In genomic region chr7:135059071-135059470, GRCm38 (mm10) we compare ENCODE assay signal across 22 mouse cellular contexts.
DNase-seq lines count a peak whose midpoint lies in the region; ATAC-seq lines count a peak whose summit lies in the region.
"Had no signal": no experiment of that assay in that cellular context is flagged by ENCODE, and none has a peak within 500 bp of the region (broad histone marks: within the 10 kb centered on the region; RNA-seq: fewer than 3 reads in every experiment).

No protein-coding gene starts in this region.

- H3K27ac ChIP-seq in liver, embryonic 11.5 days (ENCODE audit: low read depth, low read length), result no peak overlapping the region
- H3K27ac ChIP-seq: embryonic facial prominence, embryonic 12.5 days; forebrain, embryonic 13.5 days; heart, embryonic 10.5 days; hindbrain, embryonic 10.5 days; hindbrain, postnatal 0 days had no signal

- intact Hi-C loops in left cerebral cortex, postnatal 4 days (cut with DNase I), result no loop called here

- peak; percentile 34 for DNase-seq in left cerebral cortex, adult 11 months (ENCODE audit: low spot score)
- no peak for DNase-seq in left cerebral cortex, postnatal 4 days
- DNase-seq in layer of hippocampus, adult 18-20 months (ENCODE audit: low spot score in 2 of 2), result peak; percentile 60 to 71
- peak; percentile 11 to 36 for DNase-seq in left cerebral cortex, adult 8-10 months (ENCODE audit: low spot score in 2 of 2)
- DNase-seq in telencephalon, adult 2 months (ENCODE audit: low read depth, low spot score), result peak; percentile 50
- DNase-seq in retina, embryonic 14.5 days (ENCODE audit: low spot score), result no peak
- no peak for DNase-seq in liver, embryonic 11.5 days (ENCODE audit: low spot score)
- DNase-seq: cerebellum, adult 9-11 months; kidney, adult 11 months; kidney, postnatal 10 days; liver; lung, adult 18-20 months; thymus, adult 18-20 months; thymus, postnatal 4 days had no signal

- no peak overlapping the region for H3K4me3 ChIP-seq in liver, embryonic 11.5 days (ENCODE audit: low read depth, low read length)
- H3K4me3 ChIP-seq: embryonic facial prominence, embryonic 12.5 days; erythroblast, embryonic 14.5 days; forebrain, embryonic 13.5 days; heart, embryonic 10.5 days; hindbrain, embryonic 10.5 days; megakaryocyte, embryonic 14.5 days had no signal

- H3K36me3 ChIP-seq in liver, embryonic 11.5 days (ENCODE audit: control insufficient read depth, insufficient read depth, low read length), result 0 out of 2 replicates have a peak, but pooled peaks cover 2% of the 10 kb centered on the region

- H3K9ac ChIP-seq in liver, embryonic 11.5 days (ENCODE audit: low read depth, low read length), result no peak overlapping the region
- H3K9ac ChIP-seq: embryonic facial prominence, embryonic 12.5 days; forebrain, embryonic 13.5 days had no signal

- H3K9me3 ChIP-seq in liver, embryonic 11.5 days (ENCODE audit: control insufficient read depth, low read length), result no peaks in the 10 kb centered on the region
- H3K9me3 ChIP-seq: embryonic facial prominence, embryonic 12.5 days; hindbrain, embryonic 10.5 days had no signal

- H3K4me1 ChIP-seq in liver, embryonic 11.5 days (replicated peaks; ENCODE audit: control insufficient read depth, insufficient read depth, low read length), result no peaks in the 10 kb centered on the region
- H3K4me1 ChIP-seq: embryonic facial prominence, embryonic 12.5 days; forebrain, embryonic 13.5 days; megakaryocyte, embryonic 14.5 days had no signal

- no peaks in the 10 kb centered on the region for H3K27me3 ChIP-seq in liver, embryonic 11.5 days (replicated peaks; ENCODE audit: control insufficient read depth, insufficient read depth, low read length)
- H3K27me3 ChIP-seq: CH12.LX; embryonic facial prominence, embryonic 12.5 days; forebrain, embryonic 13.5 days; megakaryocyte, embryonic 14.5 days had no signal

- ATAC-seq in liver, embryonic 11.5 days (replicated peaks; ENCODE audit: low FRiP score), result no peak
- ATAC-seq: forebrain, embryonic 13.5 days; hindbrain, postnatal 0 days had no signal

- 85% methylated on average over 4 of the region's 4 CpGs for WGBS in liver, embryonic 11.5 days

- no peak overlapping the region for H3K4me2 ChIP-seq in liver, embryonic 11.5 days
- H3K4me2 ChIP-seq: embryonic facial prominence, embryonic 12.5 days; forebrain, embryonic 13.5 days had no signal

Comparison
In these comparisons a context has a peak if more than half of its experiments do, and no peak if none do; other contexts are left out.
1. DNase-seq: peak in left cerebral cortex, adult 11 months (single experiment), layer of hippocampus, adult 18-20 months (2 of 2), left cerebral cortex, adult 8-10 months (2 of 2) and telencephalon, adult 2 months (single experiment); none in left cerebral cortex, postnatal 4 days (single experiment), retina, embryonic 14.5 days (single experiment) and liver, embryonic 11.5 days (single experiment).